Mouse (Mus musculus) forebrain, embryonic 11.5 days (tissue): Measurements from ENCODE around the gene Klc3. TPM values are rescaled to one million over a fixed set of nuclear protein-coding genes. Genes with fewer than 3 reads are reported as not detected.

ENCODE experiments used
- ATAC-seq: fragments of 200-750 bp; cut with Nextera tagmentation; replicated peaks from 2 replicates; pipeline ENCODE4 v1.8.0; 2017; ENCODE audit warnings: moderate TSS enrichment; ENCODE audit not compliant: low FRiP score
- DNase-seq: peaks from one replicate; pipeline ENCODE4 v3.0.0-alpha.2; 2017; ENCODE audit warnings: low spot score
- H3K27ac ChIP-seq: fragments of 300-500 bp; sonication (generic); 2 replicates; pipeline ENCODE4 v1.5.1; 2014; ENCODE audit warnings: low read depth, low read length
- H3K27me3 ChIP-seq: fragments of 300-500 bp; sonication (generic); 2 replicates; pipeline ENCODE4 v1.6.1; 2014; ENCODE audit warnings: mild to moderate bottlenecking, low read length, mixed read lengths; ENCODE audit not compliant: control insufficient read depth, insufficient read depth
- H3K36me3 ChIP-seq: fragments of 300-500 bp; sonication (generic); 2 replicates; pipeline ENCODE4 v1.6.1; 2014; ENCODE audit warnings: mild to moderate bottlenecking, low read length, moderate library complexity, mixed read lengths; ENCODE audit not compliant: control insufficient read depth, insufficient read depth
- H3K4me1 ChIP-seq: fragments of 300-500 bp; sonication (generic); replicated peaks from 2 replicates; pipeline ENCODE4 v1.6.1; 2014; ENCODE audit warnings: low read length, mixed read lengths; ENCODE audit not compliant: control insufficient read depth, insufficient read depth
- H3K4me2 ChIP-seq: fragments of 300-500 bp; sonication (generic); 2 replicates; pipeline ENCODE4 v1.6.1; 2014; ENCODE audit warnings: low read depth, mild to moderate bottlenecking, low read length, moderate library complexity, mixed read lengths; ENCODE audit not compliant: severe bottlenecking
- H3K4me3 ChIP-seq: fragments of 300-500 bp; sonication (generic); 2 replicates; pipeline ENCODE4 v1.5.1; 2014; ENCODE audit warnings: low read depth, low read length
- H3K9ac ChIP-seq: fragments of 300-500 bp; sonication (generic); 2 replicates; pipeline ENCODE4 v1.6.1; 2014; ENCODE audit warnings: low read length
- H3K9me3 ChIP-seq: fragments of 300-500 bp; sonication (generic); 2 replicates; pipeline ENCODE4 v1.6.1; 2016; ENCODE audit warnings: low read length, mixed read lengths; ENCODE audit not compliant: control insufficient read depth
- WGBS: fragments of 180-500 bp; shearing (Covaris S2); extraction: QIAGEN DNeasy Blood & Tissue Kit; methylation state at CpG from one replicate; pipeline ENCODE4 v1.1.7; 2014; 5-methylcytosine and 5-hydroxymethylcytosine counted together
- polyA plus RNA-seq: library from polyadenylated mRNA; unstranded; fragments of >200 nt; fragmentation: Nextera tagmentation; extraction: Ambion mirVana; gene quantifications from 2 replicates; pipeline ENCODE4 v1.2.1, GENCODE M21; 2014

Klc3 gene
- polyA plus RNA-seq, 1 experiment from 2014 or later, result 2.8 TPM

DNA sequence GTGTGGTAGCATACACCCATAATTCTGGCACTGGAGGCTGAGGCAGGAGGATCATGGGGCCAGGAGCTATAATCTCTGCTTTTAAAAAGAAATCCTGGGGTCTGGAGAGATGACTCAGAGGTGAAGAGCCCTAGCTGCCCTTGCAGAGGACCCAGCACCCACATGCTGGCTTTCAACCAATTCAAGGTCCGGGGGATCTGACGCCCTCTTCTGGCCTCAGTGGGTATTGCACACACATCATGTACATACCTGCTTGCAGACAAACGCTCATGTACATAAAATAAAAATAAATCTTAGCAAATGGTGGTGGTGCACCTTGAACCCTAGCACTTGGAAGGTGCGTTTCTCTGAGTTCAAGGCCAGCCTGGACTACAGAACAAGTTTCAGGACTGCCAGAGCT, 3.0 kb downstream of the Klc3 start:
- no peak overlapping the region for H3K4me3 ChIP-seq
- peaks cover 5% of the 10 kb centered on the region; the same call in 1 of the 2 replicates for H3K4me1 ChIP-seq
- DNase-seq, result no peak
- no peaks in the 10 kb centered on the region for H3K36me3 ChIP-seq
- no peak overlapping the region for H3K4me2 ChIP-seq
- ATAC-seq, result no peak
- H3K9ac ChIP-seq, result no peak overlapping the region
- H3K27me3 ChIP-seq, result peaks cover 33% of the 10 kb centered on the region
- no peak overlapping the region for H3K27ac ChIP-seq
- WGBS, result 78% methylated on average over 4 of the region's 4 CpGs
- peaks cover 7% of the 10 kb centered on the region; the same call in 1 of the 2 replicates for H3K9me3 ChIP-seq

- Histone ChIP-seq H3K9ac (0 out of 2 replicates have a peak overlapping the region, but pooled peaks have one; percentile 18), H3K9me3 (peaks cover 7% of the 10 kb centered on the region; the same call in 1 of the 2 replicates), H3K27ac (no peak overlapping the region), H3K4me1 (peaks cover 5% of the 10 kb centered on the region; the same call in 1 of the 2 replicates), H3K36me3 (peaks cover 3% of the 10 kb centered on the region; the same call in 1 of the 2 replicates), H3K4me3 (peak overlapping the region; percentile 19), H3K4me2 (peak overlapping the region; percentile 43), H3K27me3 (peaks cover 27% of the 10 kb centered on the region)
- DNase-seq (peak; percentile 76), ATAC-seq (peak; percentile 49; the same call in 1 of the 2 replicates)
- 2% methylated on average over 27 of the region's 27 CpGs for WGBS
Measured at GRCm38 (mm10) chr7:19399496-19400280, 4.2 kb downstream of the Klc3 start.

DNA sequence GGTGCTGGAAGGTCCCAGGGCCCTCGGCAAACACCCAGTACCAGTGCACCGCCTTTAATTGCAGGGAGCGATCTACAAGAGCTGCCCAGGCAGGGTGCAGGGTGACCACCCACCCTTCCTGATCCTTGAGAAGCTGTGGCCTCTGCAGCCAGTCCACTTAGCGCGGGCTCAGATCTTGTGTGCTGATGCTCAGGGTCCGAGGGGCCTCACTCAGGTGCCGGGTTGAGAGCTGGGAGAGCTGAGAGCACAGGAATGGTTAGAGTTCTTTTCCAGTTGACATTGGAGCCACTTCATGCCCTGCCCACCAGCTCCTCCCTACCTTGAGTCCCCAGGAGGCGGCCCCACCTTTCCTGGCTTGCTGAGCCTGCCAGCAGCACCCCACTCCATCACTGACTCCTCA, 9.4 kb downstream of the Klc3 start:
- no peak overlapping the region for H3K4me3 ChIP-seq
- H3K36me3 ChIP-seq, result peaks cover 17% of the 10 kb centered on the region; the same call in 1 of the 2 replicates
- no peak overlapping the region for H3K27ac ChIP-seq

DNA sequence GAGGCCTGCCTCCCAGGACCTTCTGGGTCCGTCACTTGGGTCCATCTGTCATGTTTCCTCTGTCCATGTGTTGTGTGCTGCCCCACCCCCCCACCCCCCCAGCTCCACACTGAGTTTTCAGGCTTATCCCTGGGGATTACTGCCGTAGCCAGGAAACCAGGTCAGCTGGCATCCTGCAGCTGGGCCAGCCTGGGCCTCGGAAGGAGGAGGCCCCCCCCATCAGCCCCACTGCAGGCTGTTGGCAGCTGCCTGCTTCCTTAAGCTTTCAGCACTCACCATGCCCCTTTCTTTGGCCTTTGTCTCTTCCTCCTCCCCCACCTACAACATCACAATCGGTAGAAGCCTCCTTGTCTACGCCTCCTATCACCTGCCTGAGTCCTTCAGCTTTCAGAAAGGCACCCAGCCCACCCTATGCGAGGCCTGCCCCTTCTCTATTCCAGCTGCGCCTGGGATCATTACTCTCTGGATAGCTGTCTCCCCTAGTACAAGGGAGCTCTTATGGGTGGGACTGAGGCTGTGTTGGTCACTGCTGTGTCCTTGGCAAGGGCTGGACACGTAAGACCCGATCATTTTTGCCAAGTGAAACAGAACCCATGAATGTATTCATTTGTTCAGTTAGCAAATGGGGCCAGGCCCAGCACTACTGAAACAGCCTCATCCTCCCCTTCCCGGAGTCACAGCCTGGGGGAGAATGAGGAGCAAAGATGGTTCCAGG, 15.0 kb downstream of the Klc3 start:
- H3K27ac ChIP-seq, result peak overlapping the region; percentile 39; the same call in 1 of the 2 replicates
- no peaks in the 10 kb centered on the region; the same call in 1 of the 2 replicates for H3K4me1 ChIP-seq
- no peak for DNase-seq
- H3K4me2 ChIP-seq, result no peak overlapping the region
- H3K4me3 ChIP-seq, result no peak overlapping the region
- H3K27me3 ChIP-seq, result no peaks in the 10 kb centered on the region
- H3K9ac ChIP-seq, result no peak overlapping the region
- peaks cover 24% of the 10 kb centered on the region for H3K36me3 ChIP-seq
- no peak for ATAC-seq
- WGBS, result 77% methylated on average over 10 of the region's 10 CpGs
- no peaks in the 10 kb centered on the region for H3K9me3 ChIP-seq

More for the DNA sequence above, 9.4 kb downstream of the Klc3 start:
- no peak for ATAC-seq
- Histone ChIP-seq H3K4me1 (no peaks in the 10 kb centered on the region; the same call in 1 of the 2 replicates), H3K27me3 (0 out of 2 replicates have a peak, but pooled peaks cover 2% of the 10 kb centered on the region), H3K9ac (no peak overlapping the region), H3K4me2 (no peak overlapping the region), H3K9me3 (no peaks in the 10 kb centered on the region)
- 89% methylated on average over 8 of the region's 8 CpGs for WGBS
- no peak for DNase-seq

- 85% methylated on average over 9 of the region's 9 CpGs for WGBS
- no peaks in the 10 kb centered on the region for H3K27me3 ChIP-seq
- H3K4me3 ChIP-seq, result no peak overlapping the region
- no peak overlapping the region for H3K4me2 ChIP-seq
- ATAC-seq, result no peak
- no peaks in the 10 kb centered on the region for H3K9me3 ChIP-seq
- H3K9ac ChIP-seq, result no peak overlapping the region
- no peak for DNase-seq
- H3K4me1 ChIP-seq, result peaks cover 3% of the 10 kb centered on the region; the same call in 1 of the 2 replicates
- peaks cover 11% of the 10 kb centered on the region for H3K36me3 ChIP-seq
- H3K27ac ChIP-seq, result no peak overlapping the region
Measured at GRCm38 (mm10) chr7:19383708-19384107, 20.2 kb downstream of the Klc3 start.

DNA sequence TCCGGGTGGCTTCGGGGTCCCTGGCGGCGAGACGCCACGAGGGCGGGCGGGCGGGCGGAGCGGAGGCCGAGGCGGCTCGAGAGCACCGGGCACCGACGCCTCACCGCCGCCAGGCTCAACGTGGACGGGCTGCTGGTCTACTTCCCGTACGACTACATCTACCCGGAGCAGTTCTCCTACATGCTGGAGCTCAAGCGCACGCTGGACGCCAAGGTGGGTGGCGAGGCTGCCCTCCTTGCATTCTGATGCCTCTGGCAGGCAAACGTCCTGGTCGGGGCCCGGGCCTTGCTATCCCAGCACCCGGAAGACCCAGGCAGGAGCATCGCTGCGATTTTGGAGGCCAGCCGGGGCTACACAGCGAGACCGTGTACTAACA, 21.8 kb downstream of the Klc3 start:
- Histone ChIP-seq H3K9me3 (no peaks in the 10 kb centered on the region), H3K4me1 (peaks cover 3% of the 10 kb centered on the region; the same call in 1 of the 2 replicates), H3K36me3 (peaks cover 5% of the 10 kb centered on the region), H3K27me3 (no peaks in the 10 kb centered on the region), H3K9ac (peak overlapping the region; percentile 75), H3K4me3 (peak overlapping the region; percentile 67), H3K4me2 (peak overlapping the region; percentile 73), H3K27ac (peak overlapping the region; percentile 7; the same call in 1 of the 2 replicates)
- WGBS, result under 1% methylated on average over 20 of the region's 37 CpGs
- ATAC-seq, result no peak; the same call in 1 of the 2 replicates
- DNase-seq, result no peak

- peak within 1 kb of the TSS; percentile 75 for H3K9ac ChIP-seq
- DNase-seq, result peak; percentile 99
- H3K27ac ChIP-seq, result peak within 1 kb of the TSS; percentile 7; the same call in 1 of the 2 replicates
- peak within 1 kb of the TSS; percentile 67 for H3K4me3 ChIP-seq
- no peaks in the 10 kb centered on the region for H3K9me3 ChIP-seq
- WGBS, result 8% methylated on average over 43 of the region's 48 CpGs
- peak; percentile 96 for ATAC-seq
- H3K27me3 ChIP-seq, result no peaks in the 10 kb centered on the region
- H3K36me3 ChIP-seq, result peaks cover under 1% of the 10 kb centered on the region
- peaks cover 3% of the 10 kb centered on the region; the same call in 1 of the 2 replicates for H3K4me1 ChIP-seq
- peak within 1 kb of the TSS; percentile 73 for H3K4me2 ChIP-seq
Measured at GRCm38 (mm10) chr7:19381377-19382165, 22.3 kb downstream of the Klc3 start, which contains the start of gene Ercc2. Gene Ercc2 (plus strand): TSS chr7:19382010.

GRCm38 (mm10) chr7:19378049-19378448, 25.9 kb downstream of the Klc3 start:
- Histone ChIP-seq H3K9ac (no peak overlapping the region), H3K9me3 (no peaks in the 10 kb centered on the region), H3K27ac (no peak overlapping the region), H3K4me2 (no peak overlapping the region), H3K27me3 (no peaks in the 10 kb centered on the region), H3K4me1 (no peaks in the 10 kb centered on the region; the same call in 1 of the 2 replicates), H3K36me3 (no peaks in the 10 kb centered on the region), H3K4me3 (no peak overlapping the region)
- no peak for DNase-seq
- ATAC-seq, result no peak
- 74% methylated on average over 8 of the region's 8 CpGs for WGBS
